In the genomic region with DNA sequence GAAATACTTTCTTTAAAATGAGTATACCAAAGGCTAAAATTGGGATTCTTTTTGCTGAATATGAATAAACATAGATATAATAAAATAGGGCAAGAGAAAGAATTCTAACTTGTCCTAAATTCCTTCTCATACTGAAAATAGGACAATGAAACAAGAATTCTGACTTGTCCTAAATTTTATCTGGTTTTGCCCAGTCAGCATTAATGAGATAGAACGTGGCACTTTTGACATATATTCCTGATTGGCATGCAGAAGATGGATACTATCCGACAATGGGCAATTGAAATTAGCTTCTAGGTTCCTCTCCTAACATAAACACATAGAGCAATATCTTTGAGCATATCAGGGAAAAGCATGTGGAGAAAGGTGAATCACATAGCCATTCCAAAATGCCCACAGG, we compare ENCODE assay signal across 32 mouse cellular contexts.
"Had no signal": no experiment of that assay in that cellular context is flagged by ENCODE, and none has a peak within 500 bp of the region (broad histone marks: within the 10 kb centered on the region; RNA-seq: fewer than 3 reads in every experiment).

No protein-coding gene starts in this region.

- H3K4me1 ChIP-seq: limb, embryonic 10.5 days; limb, embryonic 12.5 days; limb, embryonic 13.5 days; limb, embryonic 15.5 days; liver, embryonic 12.5 days; liver, embryonic 13.5 days; liver, embryonic 15.5 days; lung, embryonic 15.5 days; megakaryocyte, embryonic 14.5 days; midbrain, embryonic 13.5 days; midbrain, embryonic 15.5 days; neural tube, embryonic 12.5 days; neural tube, embryonic 13.5 days had no signal

- H3K27ac ChIP-seq: limb, embryonic 10.5 days; limb, embryonic 12.5 days; limb, embryonic 13.5 days; limb, embryonic 15.5 days; liver, embryonic 12.5 days; liver, embryonic 13.5 days; liver, embryonic 14.5 days; liver, embryonic 15.5 days; lung, embryonic 15.5 days; macrophage; midbrain, embryonic 10.5 days; midbrain, embryonic 12.5 days; midbrain, embryonic 13.5 days; midbrain, embryonic 15.5 days; neural tube, embryonic 12.5 days; neural tube, embryonic 13.5 days had no signal

- H3K9ac ChIP-seq: limb, embryonic 12.5 days; limb, embryonic 13.5 days; limb, embryonic 15.5 days; liver, embryonic 12.5 days; liver, embryonic 13.5 days; liver, embryonic 14.5 days; liver, embryonic 15.5 days; liver, postnatal 0 days; lung, embryonic 14.5 days; lung, embryonic 15.5 days; midbrain, embryonic 12.5 days; midbrain, embryonic 13.5 days; midbrain, embryonic 15.5 days; neural tube, embryonic 12.5 days; neural tube, embryonic 13.5 days had no signal

- H3K36me3 ChIP-seq: limb, embryonic 10.5 days; limb, embryonic 12.5 days; limb, embryonic 13.5 days; limb, embryonic 15.5 days; liver, embryonic 12.5 days; liver, embryonic 13.5 days; liver, embryonic 15.5 days; lung, embryonic 15.5 days; midbrain, embryonic 10.5 days; midbrain, embryonic 12.5 days; midbrain, embryonic 13.5 days; midbrain, embryonic 15.5 days; neural tube, embryonic 12.5 days; neural tube, embryonic 13.5 days had no signal

- H3K4me2 ChIP-seq: limb, embryonic 12.5 days; limb, embryonic 13.5 days; limb, embryonic 15.5 days; liver, embryonic 11.5 days; liver, embryonic 12.5 days; liver, embryonic 13.5 days; liver, embryonic 15.5 days; lung, embryonic 14.5 days; lung, embryonic 15.5 days; midbrain, embryonic 11.5 days; midbrain, embryonic 12.5 days; midbrain, embryonic 13.5 days; midbrain, embryonic 15.5 days; neural tube, embryonic 12.5 days; neural tube, embryonic 13.5 days had no signal

- H3K27me3 ChIP-seq: limb, embryonic 12.5 days; limb, embryonic 13.5 days; limb, embryonic 15.5 days; liver, embryonic 12.5 days; liver, embryonic 13.5 days; liver, embryonic 15.5 days; lung, embryonic 15.5 days; megakaryocyte, embryonic 14.5 days; midbrain, embryonic 12.5 days; midbrain, embryonic 13.5 days; midbrain, embryonic 15.5 days; neural tube, embryonic 12.5 days; neural tube, embryonic 13.5 days had no signal

- H3K9me3 ChIP-seq: limb, embryonic 10.5 days; limb, embryonic 12.5 days; limb, embryonic 13.5 days; limb, embryonic 15.5 days; liver, embryonic 12.5 days; liver, embryonic 13.5 days; liver, embryonic 15.5 days; lung, embryonic 15.5 days; megakaryocyte, embryonic 14.5 days; midbrain, embryonic 10.5 days; midbrain, embryonic 12.5 days; midbrain, embryonic 13.5 days; midbrain, embryonic 15.5 days; neural tube, embryonic 12.5 days; neural tube, embryonic 13.5 days had no signal

- ATAC-seq: liver, embryonic 12.5 days; liver, postnatal 0 days; lung, postnatal 0 days; midbrain, embryonic 13.5 days; midbrain, embryonic 15.5 days had no signal

- H3K4me3 ChIP-seq: limb, embryonic 10.5 days; limb, embryonic 12.5 days; limb, embryonic 13.5 days; limb, embryonic 15.5 days; liver, embryonic 12.5 days; liver, embryonic 13.5 days; liver, embryonic 15.5 days; lung, embryonic 15.5 days; megakaryocyte, embryonic 14.5 days; midbrain, embryonic 10.5 days; midbrain, embryonic 12.5 days; midbrain, embryonic 13.5 days; midbrain, embryonic 15.5 days; myocyte; neural tube, embryonic 12.5 days; neural tube, embryonic 13.5 days had no signal

- DNase-seq: left cerebral cortex, postnatal 4 days; liver; liver, embryonic 13.5 days; liver, postnatal 0 days; lung, adult 18-20 months; lung, adult 2 months; lung, embryonic 14.5 days; lung, postnatal 10 days; lung, postnatal 14 days; lung, postnatal 36 days; lung, postnatal 4 days; midbrain, embryonic 14.5 days had no signal
